Mouse (Mus musculus): ENCODE measurements around the gene Lrrc29. TPM values are rescaled to one million over a fixed set of nuclear protein-coding genes. Genes with fewer than 3 reads are reported as not detected.

The Lrrc29 gene
- total RNA-seq (2023) = 1 to 10 TPM; 6.0 to 6.4 TPM

DNA sequence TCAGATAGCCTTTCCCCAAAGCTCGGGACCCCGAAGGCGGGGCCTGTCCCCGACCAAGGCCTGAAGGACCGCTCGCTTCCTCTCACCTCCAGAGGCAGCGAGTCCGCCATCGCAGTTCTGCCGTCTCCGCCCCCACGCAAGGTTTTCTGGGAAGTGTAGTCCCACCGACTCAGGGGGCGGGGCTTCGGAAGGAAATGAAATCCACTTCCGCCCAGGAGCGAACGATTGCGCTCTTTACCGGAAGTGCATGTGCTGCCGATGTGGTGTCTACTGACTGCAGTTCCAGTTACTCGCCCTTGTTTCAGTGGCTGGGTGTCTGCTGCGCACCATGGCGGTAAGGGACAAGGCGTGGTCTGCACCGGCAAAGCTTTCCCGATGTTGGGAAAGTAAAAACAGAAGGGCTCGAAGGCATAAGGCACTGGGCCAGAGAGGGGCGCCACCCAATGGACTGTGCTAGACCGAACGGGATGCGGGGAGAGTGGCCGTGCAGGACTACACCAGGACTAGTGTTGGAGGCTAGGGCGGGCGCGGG is at the start of gene Lrrc29, which contains the start of gene Tmem208:
Lrrc29 (minus strand) TSS at position 138 of the 532 bp plus-strand sequence.
Tmem208 (plus strand) TSS at position 214 of the 532 bp plus-strand sequence.

DNA sequence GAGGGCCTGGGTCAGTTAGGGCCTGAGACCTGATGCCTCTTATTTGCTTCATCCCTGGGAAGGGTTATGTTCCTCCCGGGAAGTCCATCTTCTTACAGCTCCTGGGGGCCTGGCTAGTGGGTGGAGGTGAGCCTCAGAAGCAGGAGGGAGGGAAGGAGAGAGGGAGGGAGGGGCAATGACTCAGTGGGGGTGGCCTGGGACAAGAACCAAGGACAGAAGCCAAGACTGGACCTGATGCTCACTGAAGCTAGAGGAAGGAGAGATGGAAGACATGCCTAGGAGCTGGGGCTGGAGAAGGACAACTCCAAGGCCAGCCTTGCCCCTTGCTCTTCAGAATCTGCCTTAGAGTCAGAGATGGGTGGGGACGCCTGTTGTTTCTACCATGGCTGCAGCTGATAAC is 47.0 kb upstream of the Lrrc29 start, which contains the start of gene Plekhg4:
Plekhg4 (plus strand) TSS at position 243 of the 400 bp plus-strand sequence.

DNA sequence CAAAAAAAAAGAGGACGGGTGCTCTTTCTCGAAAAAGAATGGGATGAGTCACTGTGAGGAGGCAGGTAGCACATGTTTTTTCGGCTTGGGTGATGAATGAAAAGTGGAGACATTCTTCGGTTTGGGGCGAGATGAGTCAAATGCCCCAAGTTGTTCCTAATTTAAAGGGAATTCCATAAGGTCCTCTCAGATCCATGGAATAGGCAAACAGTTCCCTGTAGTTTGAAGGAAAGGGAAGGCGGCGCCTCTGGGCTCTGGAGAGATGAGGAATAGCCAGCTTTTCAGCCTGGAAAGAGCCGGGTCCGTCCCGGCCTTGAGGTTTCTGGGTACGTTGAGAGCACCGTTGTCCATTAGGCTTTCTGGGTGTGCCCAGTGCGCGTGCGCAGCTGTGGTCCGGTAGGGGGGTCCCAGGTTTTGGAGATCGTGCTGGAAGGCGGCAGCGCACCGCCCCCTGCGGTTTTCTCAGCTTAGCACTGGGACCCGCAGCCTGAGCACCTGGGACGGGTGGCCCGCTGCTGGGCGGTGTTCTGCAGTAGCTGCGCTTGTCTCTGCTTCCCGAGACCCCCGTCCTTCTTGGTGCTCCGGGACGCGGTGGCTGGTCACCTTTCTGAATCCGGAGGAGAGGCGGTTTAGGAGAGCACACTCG is 22.5 kb upstream of the Lrrc29 start, which contains the start of gene Slc9a5:
Slc9a5 (plus strand) TSS at position 394 of the 646 bp plus-strand sequence.

DNA sequence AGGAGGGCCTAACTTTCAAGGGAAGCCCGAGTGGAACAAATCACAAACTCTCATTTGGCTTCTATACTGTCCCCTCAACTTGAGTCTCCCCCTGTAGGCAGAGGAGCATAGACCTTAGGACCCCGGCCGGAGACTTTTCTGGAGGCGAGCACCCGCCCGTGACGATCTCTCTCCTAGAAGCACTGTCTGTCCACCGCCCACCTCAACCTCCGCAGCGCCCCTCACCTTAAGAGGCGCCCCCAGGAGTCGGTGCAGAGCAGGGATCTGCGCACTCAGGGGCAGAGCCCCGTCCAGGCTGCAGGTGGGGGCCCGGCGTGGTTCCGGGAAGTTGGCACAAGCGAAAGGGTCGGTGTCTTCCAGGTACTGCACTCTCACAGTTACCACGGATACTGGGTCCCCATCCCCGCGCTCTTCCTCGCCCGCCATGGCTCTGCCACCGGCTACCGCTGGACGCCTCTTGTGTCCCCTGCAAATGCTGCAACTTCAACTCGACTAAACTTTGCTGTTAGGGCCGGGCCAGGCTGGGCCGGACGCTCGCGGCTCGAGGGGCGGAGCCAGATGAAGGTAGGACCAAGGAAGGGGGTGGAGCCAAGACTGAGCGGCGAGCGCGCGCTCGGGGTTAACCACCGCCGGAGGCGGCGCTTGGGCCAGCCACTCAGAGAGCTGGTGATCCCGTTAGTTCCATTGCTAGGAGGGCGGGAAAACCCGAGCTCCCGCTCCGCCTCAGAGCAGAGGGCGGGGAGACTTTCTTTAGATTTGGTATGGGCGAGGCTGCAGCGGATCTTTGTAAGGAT is 21.5 kb upstream of the Lrrc29 start, which contains the start of gene Fhod1:
Fhod1 (minus strand) TSS at position 526 of the 794 bp plus-strand sequence.

DNA sequence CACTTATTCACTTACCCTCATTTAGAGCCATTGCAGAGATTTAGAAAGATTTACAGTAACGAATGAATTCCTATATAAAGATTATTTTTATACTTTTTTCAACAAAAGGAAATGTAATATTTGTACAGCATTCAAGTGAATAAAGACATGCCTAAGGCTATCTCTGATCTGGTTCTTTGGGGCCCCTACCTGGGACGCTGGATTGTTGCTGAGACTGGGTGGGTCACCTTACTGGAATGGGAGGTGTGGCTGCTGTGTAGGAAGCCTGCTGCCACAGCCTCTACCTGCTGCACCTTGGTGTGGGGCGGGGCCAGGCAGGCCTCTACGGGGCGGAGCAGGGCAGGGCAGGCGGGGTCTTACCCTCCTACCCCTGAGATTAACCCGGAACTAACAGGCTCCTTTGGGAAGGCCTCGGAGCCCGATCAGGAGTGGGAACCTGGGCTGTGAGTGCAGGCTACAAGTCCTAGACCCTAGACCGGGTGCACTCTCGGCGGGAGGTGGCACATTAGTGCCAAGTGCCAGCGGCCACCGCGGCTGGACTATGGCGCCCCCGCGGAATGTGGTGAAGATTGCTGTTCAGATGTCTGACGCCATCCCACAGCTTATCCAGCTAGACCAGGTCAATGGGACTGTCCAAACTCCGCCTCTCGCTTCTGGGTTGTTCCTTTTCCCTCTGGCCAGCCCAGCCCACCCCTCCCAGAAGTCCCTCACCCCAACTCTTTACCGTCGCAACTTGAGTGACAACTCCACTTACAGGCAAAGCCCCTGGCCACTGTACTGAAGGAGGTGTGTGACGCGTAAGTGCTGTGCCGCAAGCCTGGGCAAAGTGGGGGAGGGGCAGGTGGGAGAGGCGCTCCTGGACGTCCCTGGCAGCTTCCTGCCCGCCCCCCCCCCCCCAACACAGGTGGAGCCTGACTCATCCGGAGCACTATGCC is 20.6 kb downstream of the Lrrc29 start, which contains the start of gene Elmo3:
Elmo3 (plus strand) TSS at position 391 of the 935 bp plus-strand sequence.

DNA sequence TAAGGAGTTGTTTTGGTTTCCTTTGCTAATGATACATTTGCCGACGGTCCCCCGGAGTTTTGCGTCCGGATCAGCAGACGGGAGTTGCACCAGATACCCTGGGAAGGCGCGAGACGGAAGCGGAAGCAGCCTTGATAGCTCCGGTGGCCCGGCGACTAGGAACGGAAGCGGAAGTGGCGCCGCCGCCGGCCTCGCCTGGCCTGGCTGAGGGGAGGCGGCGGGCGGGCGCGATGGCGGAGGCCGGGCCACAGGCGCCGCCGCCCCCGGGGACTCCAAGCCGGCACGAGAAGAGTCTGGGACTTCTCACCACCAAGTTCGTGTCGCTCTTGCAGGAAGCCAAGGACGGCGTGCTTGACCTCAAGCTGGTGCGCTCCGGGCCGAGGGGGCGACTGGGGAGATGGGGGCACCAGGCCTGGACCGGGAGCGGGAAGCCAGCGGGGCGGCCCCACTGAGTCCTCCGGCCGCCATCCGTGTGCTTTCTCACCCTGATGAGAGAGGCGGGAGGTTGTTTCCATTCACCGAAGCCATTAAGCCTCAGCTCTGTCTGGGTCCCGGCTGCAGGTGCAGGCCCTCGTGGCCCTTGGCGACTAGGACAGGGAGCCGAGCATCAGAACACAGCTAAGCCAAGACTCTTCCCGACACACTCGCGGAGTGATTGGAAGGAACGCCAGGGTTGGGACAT is 28.4 kb downstream of the Lrrc29 start, which contains the start of gene E2f4:
E2f4 (plus strand) TSS at position 153 of the 682 bp plus-strand sequence.

DNA sequence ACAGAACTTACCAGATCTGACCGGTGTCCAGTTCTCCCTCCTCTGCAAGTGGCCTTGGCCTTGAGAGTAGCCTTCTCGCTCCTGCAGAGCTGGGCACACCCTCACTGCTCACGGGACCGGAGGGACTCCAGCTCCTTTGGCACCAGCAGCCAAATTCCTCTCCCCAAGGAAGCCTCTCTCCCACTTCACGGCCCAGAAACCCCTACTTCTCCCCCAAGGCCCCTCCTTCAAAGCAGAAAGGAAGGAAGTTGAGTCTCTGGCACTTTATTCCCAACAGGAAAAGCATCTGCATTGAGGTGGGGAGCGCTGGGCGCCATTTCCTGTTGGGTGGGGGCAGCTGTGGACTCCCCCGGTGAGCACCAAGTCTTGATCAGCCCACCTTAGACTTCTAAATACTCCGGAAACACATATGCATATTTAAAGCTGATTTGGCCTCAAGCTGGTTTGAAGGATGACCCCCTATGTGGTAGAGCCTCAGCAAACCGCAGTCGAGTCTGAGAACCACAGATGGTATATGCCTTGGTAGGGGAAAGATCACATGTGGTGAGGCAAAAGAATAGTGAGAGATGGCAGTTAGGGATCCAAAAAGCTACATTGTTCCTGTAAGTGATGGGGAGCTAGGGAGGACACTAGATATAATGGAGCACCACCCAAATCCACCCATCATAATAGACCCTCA is 30.0 kb downstream of the Lrrc29 start, which contains the start of gene Exoc3l:
Exoc3l (minus strand) TSS at position 207 of the 679 bp plus-strand sequence.

DNA sequence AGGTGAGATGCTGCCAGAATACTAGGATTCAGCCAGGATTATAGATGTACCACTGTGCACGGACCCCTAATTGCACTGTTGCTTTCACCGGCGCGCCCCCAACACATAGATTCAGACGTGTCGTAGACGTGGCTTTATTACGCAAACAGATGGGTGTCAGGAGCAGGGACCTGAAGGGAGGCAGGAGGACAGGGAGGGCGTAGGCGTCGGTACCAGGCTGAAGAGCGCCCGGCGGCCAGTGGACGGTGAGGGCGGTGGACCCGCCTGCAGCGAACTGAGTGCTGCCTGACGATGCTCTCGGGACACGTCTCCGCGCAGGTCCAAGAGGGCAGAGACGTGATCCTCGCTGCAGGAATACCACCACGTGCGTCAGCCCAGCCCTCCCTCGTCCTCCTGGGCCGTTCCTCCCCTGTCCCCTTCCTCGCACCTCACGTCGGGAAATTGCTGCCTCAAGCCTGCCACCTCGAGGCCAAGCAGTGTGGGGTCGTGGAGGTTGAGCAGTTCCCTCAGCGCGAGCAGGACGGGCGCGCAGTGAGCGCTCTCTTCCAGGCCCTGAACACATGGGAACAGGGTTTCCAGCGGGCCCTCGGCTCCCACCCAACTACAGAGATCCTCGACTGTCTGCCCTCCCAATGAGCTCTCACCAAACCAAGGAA is 36.1 kb downstream of the Lrrc29 start, which contains the start of gene 4931428F04Rik:
4931428F04Rik (minus strand) TSS at position 60 of the 656 bp plus-strand sequence.

DNA sequence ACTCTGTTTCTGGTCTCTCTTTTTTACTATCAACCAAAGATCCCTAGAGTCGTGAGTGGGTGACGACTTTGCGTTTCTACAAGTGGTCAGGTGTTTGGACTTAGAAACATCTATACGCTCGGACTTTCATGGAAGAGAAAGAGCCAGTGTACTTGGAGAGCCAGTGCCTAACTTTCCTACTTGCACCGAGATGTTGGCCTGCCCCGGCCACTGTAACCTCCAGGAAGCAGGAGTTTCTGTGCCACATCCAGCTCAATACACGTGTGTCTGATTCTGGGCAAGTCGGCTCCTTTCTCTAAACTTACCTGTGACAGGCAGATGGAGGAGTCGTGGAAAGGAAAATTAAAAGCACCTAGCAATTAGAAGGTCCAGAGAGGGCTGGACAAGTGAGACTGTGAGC is 50.2 kb downstream of the Lrrc29 start, which contains the start of gene Nol3:
Nol3 (plus strand) TSS at position 301 of the 400 bp plus-strand sequence.

DNA sequence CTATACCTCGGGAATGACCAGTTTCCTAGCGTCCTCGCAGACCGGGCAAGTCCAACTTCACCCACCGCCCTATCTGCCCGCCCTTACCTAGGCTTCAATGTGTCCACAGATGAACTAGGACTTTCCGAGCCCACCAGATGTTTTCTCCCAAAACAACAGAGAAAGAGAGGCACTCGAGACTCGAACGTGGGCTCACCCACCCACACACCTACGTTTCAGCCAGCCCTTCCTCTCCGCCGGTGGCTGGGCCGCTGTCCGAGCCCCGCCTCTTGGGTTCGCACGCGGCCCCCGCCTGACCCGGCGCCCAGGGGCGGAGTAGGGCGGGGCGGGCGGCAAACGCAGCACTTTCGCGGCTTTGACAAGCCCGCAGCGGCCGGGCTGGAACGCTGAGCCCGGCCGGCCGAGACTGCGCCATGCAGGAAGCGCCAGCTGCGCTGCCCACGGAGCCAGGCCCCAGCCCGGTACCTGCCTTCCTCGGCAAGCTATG is 56.6 kb downstream of the Lrrc29 start, which contains the start of gene Hsf4:
Hsf4 (plus strand) TSS at position 341 of the 487 bp plus-strand sequence.

DNA sequence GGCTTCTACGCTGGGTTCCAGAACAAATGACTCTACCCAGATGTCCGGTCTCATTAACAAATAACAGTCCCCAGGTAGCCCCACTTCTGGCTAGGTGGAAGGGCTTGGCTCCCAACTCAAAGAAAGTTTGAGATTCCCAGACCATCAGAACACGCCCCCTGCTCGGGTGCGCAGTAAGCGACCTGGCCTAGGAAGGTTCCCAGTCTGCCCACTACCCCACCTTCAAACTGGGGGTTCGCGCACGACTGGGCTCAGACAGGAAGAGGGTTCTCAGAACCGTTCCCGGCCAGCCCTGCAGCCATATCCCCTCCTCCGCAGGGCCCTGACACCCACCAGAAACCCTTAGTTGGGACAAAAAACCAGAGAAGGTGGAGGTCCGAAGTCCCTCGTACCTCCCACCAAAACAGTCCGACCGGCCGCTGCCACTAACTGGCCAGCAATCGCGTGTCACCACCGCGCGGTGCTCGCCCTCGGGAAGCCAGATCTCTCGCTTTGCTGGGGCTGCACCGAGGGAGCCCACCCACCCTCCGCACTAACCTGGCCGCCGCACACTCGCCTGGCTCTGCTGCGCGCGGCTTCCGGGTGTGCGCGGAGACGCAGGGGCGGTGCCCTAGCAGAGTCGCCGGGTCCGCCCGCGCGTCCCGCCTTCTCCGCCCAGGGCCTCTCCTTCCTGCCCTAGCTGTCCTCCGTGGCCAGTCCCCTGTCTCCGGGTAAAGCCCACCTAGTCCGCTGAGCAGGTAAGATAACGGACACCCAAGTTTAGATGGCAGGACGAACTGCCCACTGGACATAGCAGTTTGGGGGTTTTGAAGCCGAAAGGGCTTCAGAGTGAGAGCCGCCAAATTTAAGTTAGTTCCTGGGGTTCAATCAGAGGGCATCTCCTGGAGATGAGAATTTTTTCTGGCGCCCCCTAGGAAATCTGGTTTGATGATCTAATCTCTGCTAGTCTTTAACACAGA is 61.8 kb downstream of the Lrrc29 start, which contains the start of the genes Tradd and Fbxl8:
Tradd (minus strand) TSS at position 586 of the 959 bp plus-strand sequence.
Fbxl8 (plus strand) TSS at position 625 of the 959 bp plus-strand sequence.

Other genes starting within 250 kb of the Lrrc29 start
- gene Ces3b, start 242.5 kb downstream of the Lrrc29 start, total RNA-seq (2023) = not detected
- gene Ces4a, start 194.5 kb downstream of the Lrrc29 start, total RNA-seq (2023) = not detected
- 10 to 100 TPM; 75.2 to 82.3 TPM for gene Cbfb, start 155.6 kb downstream of the Lrrc29 start, total RNA-seq (2023)
- gene D230025D16Rik, start 101.1 kb downstream of the Lrrc29 start, total RNA-seq (2023) = 10 to 100 TPM; 35.5 to 39.9 TPM
- under 1 TPM; 0.69 to 0.84 TPM for gene B3gnt9, start 71.1 kb downstream of the Lrrc29 start, total RNA-seq (2023)
- 10 to 100 TPM; 15.9 to 22.2 TPM for gene Tradd, start 61.7 kb downstream of the Lrrc29 start, total RNA-seq (2023)
- 1 to 10 TPM; 4.8 to 4.9 TPM for gene Fbxl8, start 61.6 kb downstream of the Lrrc29 start, total RNA-seq (2023)
- gene Hsf4, start 56.5 kb downstream of the Lrrc29 start, total RNA-seq (2023) = not detected
- not detected for gene Nol3, start 50.1 kb downstream of the Lrrc29 start, total RNA-seq (2023)
- 1 to 10 TPM in 1 of 2 experiments, under 1 TPM in 1; 0.78 to 1.1 TPM for gene 4931428F04Rik, start 36.4 kb downstream of the Lrrc29 start, total RNA-seq (2023)
- gene Exoc3l, start 30.2 kb downstream of the Lrrc29 start, total RNA-seq (2023) = 1 to 10 TPM in 1 of 2 experiments, under 1 TPM in 1; 0.89 to 1.4 TPM
- gene E2f4, start 28.6 kb downstream of the Lrrc29 start, total RNA-seq (2023) = 10 to 100 TPM; 55.7 to 57.8 TPM
- gene Elmo3, start 20.7 kb downstream of the Lrrc29 start, total RNA-seq (2023) = 1 to 10 TPM in 1 of 2 experiments, under 1 TPM in 1; 0.84 to 1.1 TPM
- 10 to 100 TPM; 27.4 to 27.9 TPM for gene Tmem208, start 76 bp upstream of the Lrrc29 start, total RNA-seq (2023)
- 10 to 100 TPM; 31.8 to 40.1 TPM for gene Fhod1, start 21.7 kb upstream of the Lrrc29 start, total RNA-seq (2023)
- gene Slc9a5, start 22.6 kb upstream of the Lrrc29 start, total RNA-seq (2023) = 1 to 10 TPM; 1.1 to 1.5 TPM
- under 1 TPM in 1 of 2 experiments, not detected in 1; 0.13 TPM for gene Plekhg4, start 47.0 kb upstream of the Lrrc29 start, total RNA-seq (2023)
- not detected for gene Kctd19, start 87.2 kb upstream of the Lrrc29 start, total RNA-seq (2023)
- gene Lrrc36, start 87.3 kb upstream of the Lrrc29 start, total RNA-seq (2023) = not detected
- 10 to 100 TPM; 10.9 to 18.1 TPM for gene Tppp3, start 145.2 kb upstream of the Lrrc29 start, total RNA-seq (2023)
- gene Zdhhc1, start 170.6 kb upstream of the Lrrc29 start, total RNA-seq (2023) = 1 to 10 TPM; 1.8 TPM
- gene Hsd11b2, start 192.5 kb upstream of the Lrrc29 start, total RNA-seq (2023) = not detected
- gene Atp6v0d1, start 239.8 kb upstream of the Lrrc29 start, total RNA-seq (2023) = 100 to 1,000 TPM; 142 to 159 TPM

Measured in neutrophil, adult 59 days (primary cell).